Mouse (Mus musculus): ENCODE measurements around the gene Rbfox1.

DNA sequence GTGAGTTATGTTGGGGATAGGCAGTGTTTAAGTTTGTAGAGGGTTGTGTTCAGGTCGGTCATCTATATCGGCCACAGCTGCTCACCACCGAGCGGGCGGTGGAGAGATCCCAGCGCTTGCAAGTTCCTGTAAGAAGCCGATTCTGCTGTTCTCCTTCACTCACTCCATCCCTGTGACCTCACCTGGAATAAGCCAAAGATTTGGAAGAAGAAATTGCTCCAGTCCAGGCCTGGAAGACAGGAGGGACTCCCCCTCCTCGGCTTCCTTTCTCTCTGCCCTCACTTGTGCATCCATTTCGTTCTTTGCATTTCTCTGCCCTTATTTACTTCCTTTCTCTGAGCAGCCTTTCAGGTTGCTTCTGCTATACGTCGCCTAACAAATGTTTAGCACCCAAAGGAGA is 465.1 kb downstream of the Rbfox1 start:
- no peak for TF ChIP-seq CTCF (IDR thresholded peaks at IDR 0.05; ENCODE audit: borderline replicate concordance, control insufficient read depth, extremely low read depth, insufficient read depth, low read length, poor library complexity)
- TF ChIP-seq POLR2A (IDR thresholded peaks at IDR 0.05; ENCODE audit: control insufficient read depth, extremely low read depth, insufficient read depth, low read length, poor library complexity) = no peak

Measured in thymus, adult 2 months (tissue).